Mouse (Mus musculus) adrenal gland, postnatal 14 days (tissue): Measurements from ENCODE around the gene Mrps34. TPM values are rescaled to one million over a fixed set of nuclear protein-coding genes. Genes with fewer than 3 reads are reported as not detected.

Source experiments
- DNase-seq: peaks from one replicate; pipeline ENCODE4 v3.0.0; 2021; ENCODE audit warnings: mixed read lengths
- total RNA-seq: library from RNA; stranded (reverse); gene quantifications from 2 replicates; pipeline ENCODE4 v1.2.3, GENCODE M21; 2021

Gene Mrps34
- total RNA-seq, 1 experiment from 2014 or later: 133 TPM

DNA sequence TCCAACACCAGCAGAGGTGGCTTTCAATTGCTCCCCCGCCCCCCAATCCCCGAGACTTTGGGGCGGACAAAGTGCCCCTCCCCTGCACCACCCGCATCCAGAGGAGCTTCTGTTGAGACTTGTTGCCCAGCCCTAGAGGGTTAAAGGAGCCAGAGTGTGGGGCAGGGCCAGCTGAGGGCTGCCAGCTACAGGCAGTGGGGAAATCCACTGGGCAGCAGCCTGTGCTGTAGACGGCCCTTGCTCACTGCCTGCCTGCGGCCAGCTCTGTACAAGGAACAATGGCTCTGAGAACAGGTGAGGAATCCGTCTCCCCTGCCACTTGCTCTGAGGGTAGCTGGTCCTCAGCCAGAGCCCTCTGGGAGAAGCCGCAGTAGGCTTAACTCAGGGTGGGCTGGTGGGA, 16.4 kb upstream of the Mrps34 start:
- peak; percentile 61 for DNase-seq

DNA sequence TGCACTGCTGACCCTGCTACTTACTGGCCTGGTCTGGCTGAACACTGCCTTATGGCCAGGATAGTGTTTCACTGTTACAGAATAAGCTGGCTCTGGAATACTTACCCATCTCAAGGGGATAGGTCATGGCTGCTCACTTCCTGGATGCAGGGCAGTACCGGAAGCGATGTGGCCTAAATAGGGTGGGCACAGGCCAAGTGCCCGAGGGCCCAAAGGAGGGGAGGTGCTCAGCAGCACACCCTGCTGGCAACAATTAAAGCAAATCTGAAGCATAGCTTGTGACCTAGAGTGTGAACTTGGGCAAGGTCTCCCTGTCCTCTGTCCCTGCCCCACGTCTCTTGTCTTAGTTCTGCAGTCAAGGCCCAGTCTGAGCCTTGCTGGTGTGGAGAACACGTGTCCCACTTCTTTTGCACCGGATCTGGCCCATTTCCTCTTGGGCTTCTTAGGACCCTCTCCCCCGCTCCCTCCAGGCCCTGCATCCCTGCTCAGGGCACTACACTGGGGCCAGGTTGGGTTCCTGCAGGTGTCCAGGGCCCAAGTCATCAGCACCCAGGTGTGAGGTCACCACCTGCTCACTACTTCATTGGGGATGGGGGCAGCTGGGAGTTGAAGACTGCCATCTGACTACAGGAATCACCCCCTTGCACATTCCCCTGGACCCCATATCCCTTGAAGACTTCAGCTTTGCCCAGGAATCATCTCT, 13.0 kb upstream of the Mrps34 start:
- peak; percentile 70 for DNase-seq

DNA sequence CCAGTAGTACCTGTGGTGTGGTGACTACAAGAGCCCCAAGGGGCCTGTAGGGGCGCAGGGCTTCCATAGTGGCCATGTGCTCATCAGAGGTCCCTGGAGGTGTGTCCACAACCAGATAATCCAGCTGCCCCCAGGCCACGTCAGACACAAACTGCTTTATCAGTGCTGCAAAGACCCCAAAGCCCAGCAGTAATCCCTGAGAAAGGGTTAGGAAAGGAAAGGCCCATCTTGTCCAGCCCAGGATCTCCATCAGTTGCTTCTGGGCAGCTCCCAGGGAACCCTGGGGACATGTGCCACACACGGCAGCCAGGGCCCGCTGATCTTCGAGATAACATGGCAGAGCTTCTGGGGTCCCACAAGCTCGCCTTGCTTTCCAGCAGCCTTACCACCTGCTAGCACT, 10.5 kb upstream of the Mrps34 start:
- no peak for DNase-seq

DNA sequence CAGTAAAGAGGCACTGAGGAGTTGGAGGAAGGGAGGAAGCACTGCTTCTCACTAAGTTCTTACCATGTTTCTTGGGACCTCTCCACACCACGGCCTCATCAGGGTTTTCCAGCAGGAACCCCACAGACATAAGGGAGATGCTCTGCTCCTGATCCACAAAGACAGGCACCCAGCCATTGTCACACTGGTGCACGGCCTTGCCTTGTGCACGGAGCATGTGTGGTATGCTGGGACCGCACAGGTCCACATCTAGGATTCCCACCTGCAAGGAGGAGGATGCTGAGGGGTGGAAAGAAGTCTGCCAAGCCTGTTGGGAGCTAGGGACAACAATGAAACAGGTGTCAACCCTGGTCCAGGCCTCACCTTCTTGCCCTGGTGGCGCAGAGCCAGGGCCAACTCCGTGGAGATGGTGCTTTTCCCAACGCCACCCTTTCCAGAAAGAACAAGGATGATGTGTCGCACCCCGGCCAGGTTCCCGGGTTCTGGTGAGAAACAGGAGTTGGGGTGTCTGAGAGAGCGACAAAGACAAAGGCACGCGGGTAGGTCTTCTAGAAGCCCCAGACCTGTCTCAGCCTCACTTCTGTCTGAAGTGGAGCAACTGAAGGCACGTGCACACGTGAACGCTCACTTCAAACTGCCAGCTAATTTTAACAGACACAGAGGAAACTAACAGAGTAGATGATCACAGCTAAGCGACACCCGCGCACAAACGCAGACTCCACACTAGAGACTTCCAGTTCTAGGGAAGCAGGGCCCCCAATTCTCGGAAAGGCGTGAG, 9.4 kb upstream of the Mrps34 start:
- DNase-seq: no peak

DNA sequence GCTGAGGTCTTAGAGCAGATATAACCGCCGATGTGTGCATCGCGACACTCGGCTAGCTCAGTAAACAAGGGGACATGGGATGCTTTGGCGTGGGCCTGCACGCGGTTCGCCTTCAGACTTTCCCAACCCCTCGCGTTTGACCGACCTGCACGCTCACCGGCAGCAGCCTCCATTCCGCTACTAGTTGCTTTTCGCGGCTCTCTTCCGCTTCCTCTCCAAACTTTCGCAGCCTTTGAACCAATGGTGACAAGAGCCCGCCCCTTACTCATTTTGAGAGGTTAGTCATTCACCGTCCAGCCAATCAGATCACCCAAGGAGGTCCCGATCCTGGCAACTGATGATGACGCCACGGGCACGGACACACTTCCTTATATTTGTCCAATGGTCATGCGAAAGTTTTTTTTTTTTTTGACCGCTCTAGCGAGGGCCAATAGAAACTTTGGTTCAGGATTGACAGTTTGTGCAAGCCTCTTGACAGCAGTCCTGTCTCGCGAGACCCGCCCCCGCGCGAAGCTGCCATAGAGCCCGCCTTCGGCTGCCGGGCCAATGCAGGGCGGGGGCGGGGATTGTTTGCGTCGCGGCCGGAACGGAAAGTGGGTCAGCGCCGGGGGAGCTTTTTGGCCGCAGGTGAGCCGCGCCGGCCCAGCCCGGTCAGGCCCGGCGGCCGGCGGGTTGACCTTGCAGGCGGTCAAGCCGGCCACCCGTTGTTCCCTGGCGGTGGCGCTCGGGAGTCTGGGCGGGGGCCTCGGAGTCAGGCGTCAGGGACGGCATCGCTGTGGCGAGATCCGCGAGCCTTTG, 8.6 kb upstream of the Mrps34 start, which contains the start of the genes Nubp2 and Spsb3:
Gene Nubp2 (minus strand): TSS at position 216 of the 798 bp plus-strand sequence.
Gene Spsb3 (plus strand): TSS at position 510 of the 798 bp plus-strand sequence.
- peak; percentile 99 for DNase-seq

DNA sequence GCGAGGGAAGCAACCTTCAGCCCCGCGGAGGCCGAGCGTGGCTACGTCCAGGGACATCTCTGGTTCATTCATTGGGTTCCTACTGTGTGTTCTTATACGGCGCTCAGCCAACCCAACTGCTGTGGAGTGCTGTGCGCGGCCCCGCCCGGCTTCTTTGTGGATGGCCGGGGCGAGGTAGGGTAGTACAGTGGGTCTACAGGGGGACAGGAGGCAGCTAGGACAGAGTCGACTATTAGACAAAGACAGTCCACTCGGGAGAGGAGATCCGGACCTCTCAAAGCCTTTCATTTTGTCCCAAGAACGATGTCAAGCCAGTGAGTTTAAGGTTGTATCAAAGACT, 8.0 kb upstream of the Mrps34 start:
- no peak for DNase-seq

DNA sequence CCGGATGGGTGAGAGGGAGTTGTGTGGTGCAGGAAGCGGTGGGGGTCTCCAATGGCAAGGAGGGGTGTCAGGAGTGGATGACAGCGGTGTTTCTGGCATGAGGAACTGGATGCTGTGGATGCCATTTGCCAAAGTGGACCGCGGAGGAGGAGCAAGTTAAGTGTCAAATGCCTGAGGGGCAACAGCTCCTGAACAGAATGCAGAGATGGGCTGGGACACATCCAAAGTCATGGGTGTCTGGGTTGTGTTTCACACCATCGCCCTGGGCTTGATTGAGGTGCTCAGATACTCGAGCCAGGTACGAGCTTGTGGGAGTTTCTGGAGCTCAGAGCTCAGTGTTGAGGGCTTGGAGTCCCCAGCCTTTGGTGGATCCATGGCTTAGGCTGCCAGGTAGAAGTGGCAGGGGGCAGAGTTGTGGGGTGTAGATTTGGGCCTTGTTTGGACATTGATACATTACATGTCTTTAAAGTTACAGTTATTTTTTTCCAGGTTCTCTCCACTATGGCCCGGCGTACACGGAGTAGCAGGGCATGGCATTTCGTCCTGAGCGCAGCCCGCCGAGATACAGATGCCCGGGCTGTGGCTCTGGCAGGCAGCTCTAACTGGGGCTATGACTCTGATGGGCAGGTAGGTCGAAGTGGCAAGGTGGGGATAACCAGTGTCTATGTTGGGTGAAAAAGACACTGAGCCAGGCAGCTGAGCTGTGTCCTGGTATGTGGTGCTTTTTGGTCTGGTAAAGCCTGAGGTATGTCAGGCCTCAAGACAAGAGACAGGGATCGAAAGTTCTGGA, 7.4 kb upstream of the Mrps34 start:
- DNase-seq: peak; percentile 26

DNA sequence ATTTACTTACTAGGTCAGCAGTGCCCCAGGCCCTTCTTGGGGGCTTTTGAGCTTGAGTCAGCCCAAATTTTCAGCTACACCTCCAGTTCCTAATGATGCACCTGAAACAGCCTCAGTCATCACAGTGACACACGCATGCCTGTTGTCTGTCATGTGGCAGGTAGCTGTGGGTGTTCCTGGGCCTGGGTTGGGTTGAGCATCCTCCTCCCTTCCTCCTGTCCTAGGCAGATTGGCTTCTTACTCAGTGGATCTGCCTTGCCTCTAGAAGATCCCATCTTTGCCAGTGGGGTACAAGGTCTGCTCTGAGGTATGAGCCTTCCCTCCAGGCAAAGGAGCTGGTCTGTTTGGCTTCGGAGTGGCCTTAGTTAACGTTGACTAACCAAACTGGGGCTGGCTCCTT, 6.1 kb upstream of the Mrps34 start:
- DNase-seq: no peak

DNA sequence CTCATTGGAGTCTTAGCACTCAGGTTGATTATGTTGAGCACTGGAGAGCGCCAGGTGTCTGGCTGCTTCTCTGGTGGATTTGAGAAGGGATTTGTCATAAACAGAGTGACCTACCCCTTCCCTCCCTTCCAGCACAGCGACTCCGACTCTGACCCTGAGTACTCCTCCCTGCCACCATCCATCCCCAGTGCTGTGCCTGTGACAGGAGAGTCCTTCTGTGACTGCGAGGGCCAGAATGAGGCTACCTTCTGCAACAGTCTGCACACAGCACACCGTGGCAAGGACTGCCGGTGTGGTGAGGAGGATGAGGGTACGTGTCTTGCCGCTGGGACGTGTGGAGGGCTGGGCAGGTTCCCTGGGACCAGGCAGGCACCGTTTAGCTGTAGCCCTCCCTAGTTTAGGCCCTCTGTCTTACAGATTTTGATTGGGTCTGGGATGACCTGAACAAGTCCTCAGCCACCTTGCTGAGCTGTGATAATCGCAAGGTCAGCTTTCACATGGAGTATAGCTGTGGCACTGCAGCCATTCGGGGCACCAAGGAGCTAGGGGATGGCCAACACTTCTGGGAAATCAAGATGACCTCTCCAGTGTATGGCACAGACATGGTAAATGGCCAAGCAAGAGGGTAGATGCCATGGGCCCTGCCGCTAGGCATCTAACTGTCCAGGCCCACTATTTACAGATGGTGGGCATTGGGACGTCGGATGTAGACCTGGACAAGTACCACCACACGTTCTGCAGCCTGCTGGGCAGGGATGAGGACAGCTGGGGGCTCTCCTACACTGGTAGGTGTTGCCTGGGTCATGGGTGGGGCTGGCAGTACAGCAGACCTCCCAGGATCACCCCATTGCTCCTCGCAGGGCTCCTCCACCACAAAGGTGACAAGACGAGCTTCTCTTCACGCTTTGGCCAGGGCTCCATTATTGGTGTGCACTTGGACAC, 4.5 kb upstream of the Mrps34 start:
- peak; percentile 27 for DNase-seq

DNA sequence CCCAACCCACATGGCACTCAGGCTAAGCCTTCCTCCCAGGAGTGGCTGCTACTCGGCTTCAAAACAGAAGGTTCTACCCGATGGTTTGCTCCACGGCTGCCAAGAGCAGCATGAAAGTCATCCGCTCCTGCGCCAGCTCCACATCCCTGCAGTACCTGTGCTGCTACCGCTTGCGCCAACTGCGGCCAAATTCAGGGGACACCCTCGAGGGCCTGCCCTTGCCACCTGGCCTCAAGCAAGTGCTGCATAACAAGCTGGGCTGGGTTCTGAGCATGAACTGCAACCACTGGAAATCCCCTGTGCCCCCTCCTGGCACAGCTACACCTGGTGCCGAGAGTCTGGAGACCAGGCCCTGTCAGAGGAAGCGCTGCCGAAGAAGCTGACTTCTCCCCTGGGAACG, 3.6 kb upstream of the Mrps34 start:
- DNase-seq: peak; percentile 15

DNA sequence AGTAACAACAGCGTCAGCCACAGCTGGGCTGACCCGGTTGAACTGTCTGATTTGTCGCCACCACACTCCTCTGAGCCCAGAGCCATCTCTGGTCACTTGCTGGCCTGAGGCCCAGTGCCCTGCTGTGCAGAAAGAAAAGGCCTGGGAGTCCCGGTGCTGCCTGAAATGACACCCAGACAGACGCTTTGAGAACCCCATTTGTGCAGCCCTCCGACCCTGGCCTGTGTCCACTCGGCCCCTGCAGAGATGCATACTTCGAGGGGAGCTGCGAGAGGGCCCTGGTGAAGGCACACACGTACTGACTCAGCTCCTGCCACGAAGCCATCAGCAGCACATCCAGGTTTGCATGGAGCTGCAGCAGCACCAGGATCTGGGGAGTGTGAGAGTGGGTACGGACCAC, 2.1 kb upstream of the Mrps34 start:
- no peak for DNase-seq

DNA sequence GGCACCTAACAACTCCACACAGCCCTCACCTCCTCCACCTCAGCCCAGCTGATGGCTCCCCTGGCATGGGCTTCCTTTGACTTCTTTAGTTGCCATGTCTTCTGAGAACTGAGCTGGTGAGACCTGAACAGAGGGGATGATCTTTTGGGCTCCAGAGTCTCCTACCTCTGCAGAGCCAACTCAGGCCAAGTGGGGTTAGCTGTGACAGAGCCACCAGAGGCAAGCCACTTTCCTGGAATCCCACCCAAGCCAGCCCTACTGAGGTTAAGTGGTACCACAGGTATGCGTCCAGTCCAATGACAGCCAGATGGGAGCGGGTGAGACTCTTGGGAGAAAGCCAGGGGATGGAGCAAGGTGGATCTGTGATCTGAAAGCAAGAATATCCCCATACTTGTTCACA, 1.6 kb upstream of the Mrps34 start:
- DNase-seq: no peak

DNA sequence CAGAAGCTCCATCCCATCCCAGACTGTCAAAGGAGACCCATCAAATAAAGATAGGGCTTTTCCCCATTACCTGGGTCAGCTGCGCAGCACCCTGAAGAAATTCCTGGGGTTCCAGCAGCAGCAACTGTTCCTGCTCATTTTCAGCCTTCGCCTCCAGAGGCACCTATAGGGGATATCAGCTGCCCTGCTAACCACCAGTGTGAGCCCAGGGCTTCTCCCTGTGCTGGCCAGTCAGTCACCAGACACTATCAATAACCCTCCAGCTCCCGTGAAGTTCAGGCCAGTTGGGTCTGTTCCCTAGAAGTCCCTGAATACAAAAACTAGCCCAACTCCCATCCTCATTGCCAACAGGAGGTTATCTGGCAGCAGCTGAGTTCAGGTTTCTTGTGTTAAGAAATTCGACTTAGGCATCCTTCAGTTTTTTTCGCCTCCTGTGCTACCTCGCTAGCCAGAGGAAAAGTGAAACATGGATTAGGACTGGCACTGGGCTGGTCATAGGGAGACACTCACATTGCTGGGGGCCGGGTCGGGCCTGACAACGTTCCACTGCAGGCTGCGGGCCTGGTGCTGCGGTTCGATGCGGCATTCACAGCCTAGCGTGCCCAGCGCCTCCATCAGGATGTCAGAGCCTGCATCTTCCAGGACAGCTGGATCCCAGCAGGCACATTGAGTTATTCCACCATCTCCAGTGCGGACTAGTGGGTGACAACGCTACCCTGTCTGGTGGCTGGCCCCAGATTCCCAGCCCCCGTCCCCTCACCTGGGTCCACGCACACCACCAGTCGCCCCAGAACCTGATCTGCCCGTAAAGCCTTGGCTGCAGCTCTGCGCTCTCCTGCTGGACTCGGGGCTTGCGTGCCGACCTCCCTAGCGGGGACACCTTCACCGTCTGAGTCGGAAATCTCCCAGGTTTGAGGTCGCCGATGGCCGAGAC, 588 bp upstream of the Mrps34 start:
- DNase-seq: peak; percentile 57

DNA sequence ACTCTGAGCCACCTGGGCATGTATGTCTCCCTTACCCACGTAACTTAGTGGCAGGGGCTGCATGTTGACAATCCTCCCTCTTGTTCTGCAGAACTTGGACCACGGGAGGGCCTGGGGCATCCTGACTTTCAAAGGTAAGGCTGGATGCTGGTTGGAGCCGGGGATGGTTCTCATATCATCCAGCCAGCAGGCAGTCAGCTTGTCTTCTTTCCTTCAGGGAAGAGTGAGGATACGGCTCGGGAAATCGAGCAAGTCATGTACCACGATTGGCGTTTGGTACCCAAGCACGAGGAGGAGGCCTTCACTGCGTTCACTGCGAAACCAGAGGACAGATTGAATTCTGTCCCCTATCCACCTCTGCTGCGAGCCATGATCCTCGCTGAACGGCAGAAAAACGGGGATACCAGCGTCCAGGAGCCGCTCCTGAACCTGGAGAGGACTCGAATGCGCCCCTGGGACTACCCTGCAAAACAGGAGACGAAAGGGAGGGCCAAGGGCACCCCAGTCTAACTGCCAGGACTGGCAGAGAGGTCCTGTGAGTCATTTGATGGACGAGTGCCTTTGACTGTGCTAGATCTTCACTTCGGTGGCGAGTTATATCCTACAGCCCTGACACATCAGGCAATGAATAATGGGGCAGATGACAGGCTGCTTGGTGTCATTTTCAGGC, 790 bp downstream of the Mrps34 start:
- DNase-seq: peak; percentile 82

DNA sequence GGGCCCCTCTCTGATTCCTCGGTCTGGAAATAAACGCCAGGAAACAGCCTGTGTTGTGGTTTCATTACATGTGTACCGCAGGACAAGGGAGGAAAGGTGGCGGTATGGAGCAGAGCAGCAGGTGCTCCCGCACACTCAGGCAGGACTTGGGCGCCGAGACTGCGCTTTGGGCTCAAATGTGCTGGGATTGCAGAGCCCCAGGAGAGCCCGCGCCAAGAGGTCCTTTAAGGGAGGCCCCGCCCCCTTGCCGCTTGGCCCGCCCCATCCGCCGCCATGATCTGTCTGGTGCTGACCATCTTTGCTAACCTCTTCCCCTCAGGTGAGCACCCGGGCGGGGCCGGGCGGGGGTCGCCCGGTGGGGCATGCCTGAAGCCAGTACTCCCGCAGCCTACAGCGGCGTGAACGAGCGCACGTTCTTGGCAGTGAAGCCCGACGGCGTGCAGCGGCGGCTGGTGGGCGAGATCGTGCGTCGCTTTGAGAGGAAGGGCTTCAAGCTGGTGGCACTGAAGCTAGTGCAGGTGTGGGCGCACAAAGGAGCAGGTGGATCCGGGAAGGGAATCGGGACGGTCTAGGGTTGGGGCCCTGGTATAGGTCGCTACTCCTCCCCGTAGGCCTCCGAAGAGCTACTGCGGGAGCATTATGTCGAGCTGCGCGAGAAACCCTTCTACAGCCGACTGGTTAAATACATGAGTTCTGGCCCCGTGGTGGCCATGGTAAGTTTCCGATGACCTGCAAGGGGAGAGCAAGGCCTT, 1.5 kb downstream of the Mrps34 start, which contains the start of gene Nme3:
Gene Nme3 (plus strand): TSS at position 260 of the 752 bp plus-strand sequence.
- DNase-seq: peak; percentile 91

DNA sequence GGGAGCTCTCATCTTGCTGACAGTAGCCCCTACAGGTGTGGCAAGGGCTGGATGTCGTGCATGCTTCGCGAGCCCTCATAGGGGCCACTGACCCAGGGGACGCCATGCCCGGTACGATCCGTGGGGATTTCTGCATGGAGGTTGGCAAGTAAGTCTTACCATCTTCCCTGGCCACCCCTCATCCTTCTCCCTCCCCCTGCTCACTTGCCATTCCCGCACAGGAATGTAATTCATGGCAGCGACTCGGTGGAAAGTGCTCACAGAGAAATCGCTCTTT, 2.0 kb downstream of the Mrps34 start:
- no peak for DNase-seq

DNA sequence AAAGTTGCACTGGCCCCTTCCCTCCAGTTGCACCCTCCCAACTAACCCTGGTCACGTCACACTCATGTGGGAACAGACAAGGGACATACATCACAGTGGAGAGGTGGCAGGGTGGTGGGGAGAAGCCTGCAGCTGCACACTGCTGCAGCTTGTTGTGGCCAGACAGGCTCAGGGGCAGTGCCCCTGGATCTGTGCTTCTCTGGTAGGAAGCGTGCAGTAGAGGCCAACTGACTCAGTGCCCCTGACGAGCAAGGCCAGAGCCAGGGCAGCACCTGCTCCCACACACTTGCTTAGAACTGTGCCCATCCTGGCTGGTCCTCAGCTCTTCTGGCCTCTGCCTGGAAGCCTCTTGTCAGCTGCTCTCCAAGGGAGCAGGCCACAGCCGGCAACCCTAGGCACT, 2.7 kb downstream of the Mrps34 start:
- DNase-seq: peak; percentile 65

DNA sequence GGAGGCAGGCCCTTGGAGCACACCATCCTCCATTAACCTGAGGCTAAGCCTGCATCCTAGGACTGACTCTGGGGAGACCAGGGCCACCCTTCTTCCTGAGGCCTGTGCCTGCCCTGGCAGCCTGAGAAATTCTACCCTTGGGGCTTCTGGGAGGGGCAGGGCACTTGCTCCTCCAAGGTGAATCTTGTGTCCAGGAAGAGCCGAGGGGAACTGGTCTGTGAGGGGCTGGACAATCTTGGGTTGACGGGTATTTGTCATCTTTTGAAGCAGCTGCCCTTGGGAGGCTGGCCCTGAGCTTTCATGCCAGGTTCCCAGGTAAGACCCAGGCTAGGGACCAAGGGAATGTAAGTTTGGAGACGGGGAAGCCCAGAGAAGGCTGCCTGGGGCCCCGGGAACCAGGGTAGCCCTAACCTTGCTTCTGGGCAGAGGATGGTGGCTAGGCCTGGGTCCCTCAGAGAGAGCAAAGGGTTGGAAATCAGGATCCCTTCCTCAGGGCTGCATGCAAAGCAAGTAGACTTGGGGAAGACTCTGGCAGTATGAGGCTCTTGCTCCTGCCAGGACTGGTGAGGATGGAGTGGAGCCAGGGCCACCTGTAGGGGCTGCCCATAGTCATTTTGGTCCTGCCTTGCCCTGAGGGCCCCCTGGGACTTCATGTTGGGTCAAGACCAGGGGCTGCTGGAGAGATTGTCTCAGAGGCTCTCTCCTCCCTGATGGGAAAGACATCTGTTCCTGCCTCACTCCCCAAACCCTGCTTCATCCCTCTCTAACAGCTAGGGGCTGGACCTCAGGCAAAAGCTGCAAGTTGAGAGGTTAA, 3.3 kb downstream of the Mrps34 start:
- peak; percentile 25 for DNase-seq
